Mouse (Mus musculus) lung, postnatal 0 days (tissue): ENCODE results near the gene Clstn2. TPM values are rescaled to one million over a fixed set of nuclear protein-coding genes. Genes with fewer than 3 reads are reported as not detected.

Source experiments
- ATAC-seq: fragments of 200-750 bp; cut with Nextera tagmentation; 2 replicates; pipeline ENCODE4 v1.8.0; 2017; ENCODE audit warnings: moderate library complexity
- DNase-seq: peaks from one replicate; pipeline ENCODE4 v3.0.0-alpha.2; 2016; ENCODE audit warnings: low spot score
- H3K27ac ChIP-seq: fragments of 300-500 bp; sonication (generic); 2 replicates; pipeline ENCODE4 v1.5.1; 2014; ENCODE audit warnings: antibody characterized with exemption, mild to moderate bottlenecking, low read length, mixed read lengths
- H3K27me3 ChIP-seq: fragments of 300-500 bp; sonication (generic); replicated peaks from 2 replicates; pipeline ENCODE4 v1.6.1; 2014; ENCODE audit warnings: low read length, mixed read lengths; ENCODE audit not compliant: insufficient read depth
- H3K36me3 ChIP-seq: fragments of 300-500 bp; sonication (generic); 2 replicates; pipeline ENCODE4 v1.6.1; 2014; ENCODE audit warnings: low read length, mixed read lengths; ENCODE audit not compliant: insufficient read depth
- H3K4me1 ChIP-seq: fragments of 300-500 bp; sonication (generic); 2 replicates; pipeline ENCODE4 v1.6.1; 2014; ENCODE audit warnings: antibody characterized with exemption, low read depth, low read length, mixed read lengths; ENCODE audit not compliant: insufficient read depth
- H3K4me2 ChIP-seq: fragments of 300-500 bp; sonication (generic); replicated peaks from 2 replicates; pipeline ENCODE4 v1.6.1; 2014; ENCODE audit warnings: low read depth, mild to moderate bottlenecking, low read length, moderate library complexity, mixed read lengths
- H3K4me3 ChIP-seq: fragments of 300-500 bp; sonication (generic); 2 replicates; pipeline ENCODE4 v1.5.1; 2014; ENCODE audit warnings: low read depth, low read length
- H3K9ac ChIP-seq: fragments of 300-500 bp; sonication (generic); replicated peaks from 2 replicates; pipeline ENCODE4 v1.6.1; 2014; ENCODE audit warnings: low read depth, mild to moderate bottlenecking
- H3K9me3 ChIP-seq: fragments of 300-500 bp; sonication (generic); 2 replicates; pipeline ENCODE4 v1.6.1; 2016; ENCODE audit warnings: low read length, mixed read lengths
- CTCF ChIP-seq: IDR thresholded peaks from 2 replicates; pipeline ENCODE4 v1.5.1; 2016; ENCODE audit warnings: antibody characterized with exemption, mild to moderate bottlenecking
- EP300 ChIP-seq: IDR thresholded peaks from 2 replicates; pipeline ENCODE4 v1.6.1; 2016; ENCODE audit warnings: antibody characterized with exemption, mild to moderate bottlenecking, control low read depth
- WGBS: fragments of 180-500 bp; shearing (Covaris S2); extraction: QIAGEN DNeasy Blood & Tissue Kit; methylation state at CpG from one replicate; pipeline ENCODE4 v1.1.7; 2014; 5-methylcytosine and 5-hydroxymethylcytosine counted together
- polyA plus RNA-seq: library from polyadenylated mRNA; unstranded; fragments of >200 nt; fragmentation: Nextera tagmentation; extraction: Ambion mirVana; gene quantifications from 2 replicates; pipeline ENCODE4 v1.2.1, GENCODE M21; 2015

The Clstn2 gene
- polyA plus RNA-seq, 1 experiment from 2014 or later, result 2.8 TPM

DNA sequence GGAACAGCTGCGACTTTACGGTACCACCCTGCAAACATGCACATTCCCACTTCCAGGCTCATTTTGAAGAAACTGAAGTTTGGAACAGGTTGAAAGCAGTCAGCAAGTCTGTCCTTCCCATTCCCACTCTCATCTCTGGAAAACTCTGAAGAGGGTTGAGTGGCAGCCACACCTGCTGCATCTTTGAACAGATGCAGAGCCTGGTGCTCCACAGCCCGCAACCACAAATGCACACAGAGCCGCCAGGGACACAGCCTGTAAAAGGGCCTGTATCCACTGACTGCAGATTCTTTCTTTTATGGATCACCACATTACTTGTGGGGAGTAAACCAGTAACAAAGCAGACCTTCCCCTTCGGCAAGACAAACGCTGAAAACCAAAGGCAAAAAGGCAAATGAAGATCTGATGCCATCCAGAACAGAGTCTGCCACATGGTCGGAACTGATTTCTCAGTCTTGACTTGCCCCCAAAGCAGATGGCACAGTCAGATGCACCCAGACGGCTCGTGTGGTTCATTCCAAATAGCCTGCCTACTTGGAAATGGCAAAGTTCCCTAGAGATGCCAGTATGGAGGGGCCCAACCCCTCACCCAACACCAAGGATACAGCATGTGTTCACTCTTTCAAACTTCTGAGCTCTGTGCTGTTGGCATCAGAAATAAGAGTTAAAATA, 394.2 kb downstream of the Clstn2 start:
- ATAC-seq, result no peak
- WGBS, result 86% methylated on average over 9 of the region's 9 CpGs
- TF ChIP-seq EP300 (no peak), CTCF (no peak)
- DNase-seq, result no peak
- Histone ChIP-seq H3K4me1 (no peaks in the 10 kb centered on the region), H3K4me3 (no peak overlapping the region), H3K36me3 (no peaks in the 10 kb centered on the region), H3K27me3 (no peaks in the 10 kb centered on the region), H3K9ac (no peak overlapping the region), H3K9me3 (no peaks in the 10 kb centered on the region), H3K27ac (no peak overlapping the region), H3K4me2 (no peak overlapping the region)

DNA sequence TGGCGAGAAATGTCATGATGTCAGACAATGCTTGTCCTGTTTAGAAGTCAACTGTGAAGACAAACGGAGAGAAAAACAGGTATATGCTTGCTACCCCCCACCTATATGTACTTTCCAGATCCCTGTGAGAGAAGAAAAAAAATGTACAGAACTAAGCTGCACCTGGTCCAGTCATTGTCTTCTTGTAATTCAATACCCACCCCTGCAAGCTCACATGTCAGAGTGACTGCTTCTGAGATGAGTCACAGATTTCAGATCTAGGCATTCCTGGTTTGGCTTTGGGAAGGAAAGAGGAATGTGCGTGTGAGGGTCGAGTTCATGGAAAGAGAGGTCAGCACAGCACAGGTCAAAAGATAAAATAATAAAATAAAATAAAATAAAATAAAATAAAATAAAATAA, 397.6 kb downstream of the Clstn2 start:
- Histone ChIP-seq H3K9me3 (no peaks in the 10 kb centered on the region), H3K36me3 (no peaks in the 10 kb centered on the region), H3K4me1 (no peaks in the 10 kb centered on the region), H3K9ac (no peak overlapping the region), H3K27ac (no peak overlapping the region), H3K27me3 (no peaks in the 10 kb centered on the region), H3K4me3 (no peak overlapping the region), H3K4me2 (no peak overlapping the region)
- 60% methylated on average over 4 of the region's 4 CpGs for WGBS
- ATAC-seq (no peak), DNase-seq (no peak)
- TF ChIP-seq EP300 (no peak), CTCF (no peak)

DNA sequence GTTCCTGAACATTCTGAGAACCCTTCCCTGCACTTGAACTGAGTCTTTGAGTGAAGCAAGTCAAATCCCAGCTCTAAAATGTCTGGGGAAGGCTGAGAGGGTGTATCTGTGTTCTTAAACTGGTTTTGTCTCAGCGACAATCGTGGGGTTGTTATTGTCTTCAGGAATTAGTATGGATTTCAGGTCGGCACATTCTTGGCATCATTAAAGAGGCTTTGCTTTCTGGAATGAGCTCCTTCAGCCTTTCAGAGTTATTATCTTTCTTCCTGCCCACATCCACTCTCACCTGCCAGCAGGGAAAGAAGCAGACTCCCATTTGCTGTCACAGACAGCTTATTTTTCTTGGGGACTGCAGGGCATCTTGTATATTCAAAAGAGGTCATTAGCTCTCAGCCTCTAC, 398.1 kb downstream of the Clstn2 start:
- H3K27me3 ChIP-seq, result no peaks in the 10 kb centered on the region
- no peak overlapping the region for H3K4me3 ChIP-seq
- 53% methylated on average over 3 of the region's 3 CpGs for WGBS
- DNase-seq, result no peak
- TF ChIP-seq EP300 (no peak), CTCF (no peak)
- H3K36me3 ChIP-seq, result no peaks in the 10 kb centered on the region
- H3K4me2 ChIP-seq, result no peak overlapping the region
- no peaks in the 10 kb centered on the region for H3K4me1 ChIP-seq
- no peak overlapping the region for H3K27ac ChIP-seq
- no peak overlapping the region for H3K9ac ChIP-seq
- ATAC-seq, result no peak
- no peaks in the 10 kb centered on the region for H3K9me3 ChIP-seq

DNA sequence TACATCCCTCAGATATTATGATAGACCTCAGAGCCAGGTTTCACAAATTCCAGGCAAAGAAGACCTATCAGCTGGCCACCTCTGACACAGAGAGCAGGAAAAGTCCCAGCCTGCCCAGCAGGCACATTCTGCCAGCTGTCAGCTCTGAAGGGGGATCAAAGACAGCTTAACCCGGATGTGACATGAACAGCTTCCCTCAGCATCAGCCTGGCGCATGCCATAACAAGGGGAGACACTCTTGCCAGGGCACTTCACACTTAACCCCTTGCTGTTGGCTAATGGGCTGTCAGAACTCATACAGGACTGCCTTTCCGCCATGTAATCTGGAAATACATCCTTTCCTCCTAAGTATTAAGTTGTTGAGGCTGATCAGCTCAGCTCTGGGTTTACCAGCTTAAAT, 403.8 kb downstream of the Clstn2 start:
- ATAC-seq, result no peak
- WGBS, result 22% methylated on average over 3 of the region's 3 CpGs
- no peak for TF ChIP-seq EP300
- TF ChIP-seq CTCF, result no peak
- no peaks in the 10 kb centered on the region for H3K4me1 ChIP-seq
- no peak overlapping the region for H3K4me3 ChIP-seq
- H3K27me3 ChIP-seq, result no peaks in the 10 kb centered on the region
- no peak overlapping the region for H3K4me2 ChIP-seq
- DNase-seq, result no peak
- no peak overlapping the region for H3K27ac ChIP-seq
- no peaks in the 10 kb centered on the region for H3K9me3 ChIP-seq
- no peaks in the 10 kb centered on the region for H3K36me3 ChIP-seq
- H3K9ac ChIP-seq, result no peak overlapping the region

DNA sequence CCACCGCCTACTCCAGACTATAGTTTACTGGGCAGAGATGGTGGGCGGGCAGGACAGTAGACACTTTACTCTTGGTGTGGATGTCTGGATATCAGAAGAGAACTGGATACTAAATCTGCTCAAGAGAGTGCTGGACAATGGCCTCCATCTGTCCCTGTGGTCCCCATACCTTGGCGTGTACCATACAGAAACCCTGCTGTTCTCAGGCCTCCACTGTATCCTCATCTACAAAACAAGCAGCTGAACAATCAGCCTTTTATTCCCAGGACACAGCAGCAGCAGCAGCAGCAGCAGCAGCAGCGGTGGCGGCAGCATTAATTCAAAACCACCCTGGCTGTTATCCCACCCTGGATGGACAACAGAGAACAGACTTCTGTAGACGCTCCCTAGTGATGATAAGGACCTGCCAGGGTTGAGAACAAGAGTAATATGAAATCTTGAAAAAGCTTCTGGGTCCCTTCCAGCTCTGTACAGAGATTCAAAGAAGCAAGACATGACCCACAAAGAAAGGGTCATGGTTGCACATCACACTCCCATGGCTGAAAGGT, 404.5 kb downstream of the Clstn2 start:
- DNase-seq (peak; percentile 5), ATAC-seq (no peak)
- Histone ChIP-seq H3K4me3 (no peak overlapping the region), H3K9ac (no peak overlapping the region), H3K9me3 (no peaks in the 10 kb centered on the region), H3K27ac (no peak overlapping the region), H3K36me3 (no peaks in the 10 kb centered on the region), H3K4me2 (no peak overlapping the region), H3K4me1 (no peaks in the 10 kb centered on the region), H3K27me3 (no peaks in the 10 kb centered on the region)
- 47% methylated on average over 6 of the region's 6 CpGs for WGBS
- TF ChIP-seq CTCF (no peak), EP300 (no peak)

DNA sequence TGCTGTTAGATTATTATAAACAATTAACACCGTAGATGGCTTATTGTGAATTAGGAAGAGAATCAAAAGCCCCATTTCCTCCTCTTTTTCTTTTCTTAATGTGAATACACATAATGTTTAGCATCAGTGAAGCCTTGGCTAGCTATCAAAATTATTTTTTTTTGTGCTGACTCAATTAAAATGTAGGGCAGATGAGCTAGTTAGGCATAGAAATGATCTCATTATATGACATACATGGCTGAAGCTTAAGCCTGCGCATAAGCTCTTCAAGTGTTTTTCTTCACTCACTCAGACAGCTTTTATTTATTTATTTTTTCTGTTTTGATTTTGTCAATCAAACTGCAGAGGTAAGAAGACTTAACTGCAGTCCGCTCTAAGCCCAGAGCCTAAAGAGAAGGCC, 405.1 kb downstream of the Clstn2 start:
- no peak for TF ChIP-seq CTCF
- no peak for TF ChIP-seq EP300
- no peak overlapping the region for H3K27ac ChIP-seq
- H3K9ac ChIP-seq, result no peak overlapping the region

More for the DNA sequence above, 405.1 kb downstream of the Clstn2 start:
- DNase-seq (peak; percentile 13), ATAC-seq (no peak)
- Histone ChIP-seq H3K4me2 (no peak overlapping the region), H3K4me3 (no peak overlapping the region), H3K9me3 (no peaks in the 10 kb centered on the region), H3K27me3 (no peaks in the 10 kb centered on the region), H3K4me1 (no peaks in the 10 kb centered on the region), H3K36me3 (no peaks in the 10 kb centered on the region)
- WGBS, result 77% methylated on average over 3 of the region's 3 CpGs
